In genomic region chr16:41653261-41653660, GRCm38 (mm10) we compare ENCODE assay signal across 6 mouse cellular contexts.
"Had no signal": no experiment of that assay in that cellular context is flagged by ENCODE, and none has a peak within 500 bp of the region (broad histone marks: within the 10 kb centered on the region; RNA-seq: fewer than 3 reads in every experiment).

No protein-coding gene starts in this region.

- DNase-seq: kidney, adult 8-10 months; kidney, postnatal 36 days; liver; lung, adult 18-20 months; thymus, adult 18-20 months; thymus, postnatal 14 days had no signal
